10 mouse cellular contexts compared by ENCODE assay signal in the genomic region with DNA sequence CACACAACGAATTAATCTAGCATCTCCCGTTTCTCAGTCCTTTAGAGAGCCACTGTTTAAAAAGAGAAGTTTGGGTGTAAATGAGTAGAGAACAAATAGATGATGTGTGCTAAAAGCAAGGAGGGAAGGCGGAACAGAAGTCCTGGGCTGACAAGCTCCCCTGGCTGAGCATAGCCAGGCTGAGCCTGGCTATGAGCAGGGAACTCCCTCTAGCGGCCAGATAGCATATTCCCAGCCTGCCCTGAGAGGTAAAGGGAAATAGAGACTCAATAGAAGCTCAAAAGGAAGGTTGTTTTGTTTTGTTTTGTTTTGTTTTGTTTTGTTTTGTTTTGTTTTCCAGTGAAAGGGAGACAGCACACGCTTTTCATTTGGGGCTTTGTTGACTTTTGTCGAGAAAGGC. TPM values are rescaled to one million over a fixed set of nuclear protein-coding genes. Genes with fewer than 3 reads are reported as not detected.
DNase-seq lines count a peak whose midpoint lies in the region; ATAC-seq lines count a peak whose summit lies in the region.
"Had no signal": no experiment of that assay in that cellular context is flagged by ENCODE, and none has a peak within 500 bp of the region (broad histone marks: within the 10 kb centered on the region; RNA-seq: fewer than 3 reads in every experiment).

No protein-coding gene starts in this region.

- peak; percentile 89 for ATAC-seq in embryonic facial prominence, embryonic 14.5 days (ENCODE audit: low read depth)

- whole genome bisulfite sequencing in embryonic facial prominence, embryonic 14.5 days = 24% methylated on average over 6 of the region's 6 CpGs

- no peaks in the 10 kb centered on the region for H3K9me3 ChIP-seq in embryonic facial prominence, embryonic 14.5 days (ENCODE audit: control insufficient read depth, low read length)
- H3K9me3 ChIP-seq: heart, embryonic 15.5 days had no signal

- peak; percentile 66 for DNase-seq in urinary bladder, postnatal 14 days (ENCODE audit: low spot score)
- DNase-seq in urinary bladder, postnatal 10 days (ENCODE audit: low spot score) = no peak
- peak; percentile 85 for DNase-seq in brain, adult 2 months (ENCODE audit: low read depth, low spot score)
- DNase-seq in embryonic facial prominence, embryonic 14.5 days (ENCODE audit: low spot score) = peak; percentile 88
- DNase-seq in induced T-regulatory cell, adult 2 months (ENCODE audit: low read depth) = peak; percentile 79
- DNase-seq in left cerebral cortex, postnatal 4 days = peak; percentile 64
- peak; percentile 62 for DNase-seq in neural tube, embryonic 10.5 days (ENCODE audit: extremely low spot score, low spot score)
- DNase-seq in thymus, postnatal 36 days = peak; percentile 42 to 43

- H3K27me3 ChIP-seq in embryonic facial prominence, embryonic 14.5 days (replicated peaks; ENCODE audit: control insufficient read depth, insufficient read depth, low read length) = no peaks in the 10 kb centered on the region
- H3K27me3 ChIP-seq: heart, embryonic 15.5 days had no signal

- H3K4me2 ChIP-seq in embryonic facial prominence, embryonic 14.5 days (ENCODE audit: low read depth, low read length) = no peak overlapping the region
- H3K4me2 ChIP-seq: heart, embryonic 15.5 days had no signal

- no peak overlapping the region for H3K9ac ChIP-seq in embryonic facial prominence, embryonic 14.5 days (ENCODE audit: low read depth, low read length)
- H3K9ac ChIP-seq: heart, embryonic 15.5 days had no signal

- H3K36me3 ChIP-seq in embryonic facial prominence, embryonic 14.5 days (ENCODE audit: control insufficient read depth, insufficient read depth, low read length) = no peaks in the 10 kb centered on the region
- H3K36me3 ChIP-seq: heart, embryonic 15.5 days had no signal

- H3K4me3 ChIP-seq in embryonic facial prominence, embryonic 14.5 days (ENCODE audit: low read depth, low read length) = no peak overlapping the region
- H3K4me3 ChIP-seq: heart, embryonic 15.5 days had no signal

- peaks cover 4% of the 10 kb centered on the region for H3K4me1 ChIP-seq in embryonic facial prominence, embryonic 14.5 days (ENCODE audit: control insufficient read depth, insufficient read depth, low read length)

- H3K27ac ChIP-seq in embryonic facial prominence, embryonic 14.5 days (replicated peaks; ENCODE audit: low read depth, low read length) = no peak overlapping the region
- H3K27ac ChIP-seq: heart, embryonic 15.5 days had no signal

- intact Hi-C loops in left cerebral cortex, postnatal 4 days (cut with DNase I) = loop anchor here (10.0 kb wide), 1 partner anchor 195 kb away; no protein-coding TSS in a partner anchor

RNA-seq across cellular contexts. Expression of gene Nr2e3, which starts 8.9 kb away (rescaled TPM):
- polyA plus RNA-seq in embryonic facial prominence, embryonic 14.5 days (2014; fragmentation: Nextera tagmentation; extraction: Ambion mirVana) = 0.41 and 0.60 TPM in 2 replicates
- not detected for total RNA-seq in left cerebral cortex, postnatal 4 days (2021)
- polyA plus RNA-seq: heart, embryonic 15.5 days; stomach, embryonic 14.5 days had no signal
